Mouse (Mus musculus): Measurements from ENCODE around the gene Ube4a.

- TF ChIP-seq CTCF (IDR thresholded peaks at IDR 0.05; ENCODE audit: low read depth, low read length) = no peak
- no peak for TF ChIP-seq GATA1 (IDR thresholded peaks at IDR 0.05; ENCODE audit: borderline replicate concordance, low read length)
- no peak for TF ChIP-seq TAL1 (conservative IDR thresholded peaks at IDR 0.05; ENCODE audit: low read depth, low read length)
- no peak for TF ChIP-seq POLR2AphosphoS5 (IDR thresholded peaks at IDR 0.05; ENCODE audit: insufficient replicate concordance, low read depth, low read length)
- no peak for TF ChIP-seq GATA2 (IDR thresholded peaks at IDR 0.05; ENCODE audit: borderline replicate concordance, low read depth, low read length)
Observed at GRCm38 (mm10) chr9:44998138-44998537, 32.7 kb upstream of the Ube4a start.

All from G1E (cell line).